Mouse (Mus musculus): Measurements from ENCODE around the gene Trim14.

Trim14 gene

DNA sequence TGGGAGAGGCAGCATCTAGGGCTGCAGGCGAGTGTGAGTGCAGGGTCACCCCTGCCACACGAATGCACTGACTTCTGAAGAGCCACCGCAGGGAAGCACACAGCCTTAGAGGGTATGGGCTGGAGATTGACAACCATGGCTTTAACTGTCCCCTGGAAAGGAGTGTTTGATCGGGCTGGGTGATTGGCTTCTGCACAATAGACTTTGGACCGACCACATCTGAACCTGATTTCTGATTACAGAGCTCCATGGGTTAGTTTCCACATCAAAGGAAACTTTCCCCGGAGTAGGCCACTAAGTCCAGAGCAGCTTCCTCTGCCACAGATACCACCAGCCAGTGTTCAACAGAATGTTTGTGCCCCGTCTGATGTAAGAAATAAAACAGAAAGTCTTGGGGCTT lies 6.2 kb downstream of the Trim14 start:
- ATAC-seq (ENCODE audit: low TSS enrichment): no peak

DNA sequence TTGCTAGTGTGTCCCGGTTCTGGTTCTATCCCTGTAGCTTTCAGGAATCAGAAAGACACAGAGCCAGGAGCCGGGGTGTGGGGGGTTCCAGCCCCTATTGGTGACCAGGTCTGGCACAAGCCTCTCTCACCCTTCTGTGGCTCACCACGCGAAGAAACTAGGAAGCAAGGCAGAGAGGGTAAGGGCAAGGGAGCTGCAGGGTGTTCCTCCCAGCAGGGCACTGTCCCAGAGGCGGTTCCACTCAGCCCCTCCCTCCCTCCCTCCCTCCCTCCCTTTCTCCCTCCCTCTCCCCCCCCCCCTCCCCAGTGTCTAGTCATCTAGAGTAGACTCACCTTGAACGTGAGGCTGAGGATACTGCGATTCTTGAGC lies 8.4 kb downstream of the Trim14 start:
- ATAC-seq (ENCODE audit: low TSS enrichment): no peak

DNA sequence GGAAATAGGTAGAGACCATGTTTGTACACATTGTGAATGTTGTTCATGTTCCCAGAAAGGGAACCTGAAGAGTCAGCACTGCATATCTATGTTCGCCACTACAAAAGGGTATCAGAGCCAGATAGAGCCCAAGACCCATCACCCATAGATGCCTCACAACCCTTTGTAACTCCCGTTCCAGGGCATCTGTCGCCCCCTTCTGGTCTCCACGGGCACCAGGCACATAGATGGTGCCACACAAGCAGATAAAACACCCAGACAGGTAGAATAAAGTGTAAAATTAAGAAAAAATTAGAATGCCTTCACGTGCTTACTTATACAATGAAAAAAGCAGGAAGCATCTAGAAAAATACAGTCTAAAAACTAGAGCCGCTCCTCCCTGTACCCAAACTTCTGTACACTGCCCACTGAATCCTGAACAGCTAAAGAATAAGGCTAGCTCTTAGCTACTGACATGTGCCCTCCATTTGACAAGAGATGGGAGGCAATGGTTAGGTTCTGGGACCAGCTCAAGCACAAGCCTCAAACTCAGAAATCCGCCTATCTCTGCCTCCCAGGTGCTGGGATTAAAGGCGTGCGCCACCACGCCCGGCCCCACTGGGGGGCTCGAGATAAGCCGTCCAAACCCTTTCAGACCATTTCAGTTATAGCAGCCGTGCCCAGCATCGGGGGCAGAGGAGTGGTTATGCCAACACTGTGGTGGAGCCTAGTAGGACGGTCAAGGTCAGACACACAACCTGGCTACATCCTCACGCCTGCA lies 9.0 kb downstream of the Trim14 start:
- no peak for ATAC-seq (ENCODE audit: low TSS enrichment)

DNA sequence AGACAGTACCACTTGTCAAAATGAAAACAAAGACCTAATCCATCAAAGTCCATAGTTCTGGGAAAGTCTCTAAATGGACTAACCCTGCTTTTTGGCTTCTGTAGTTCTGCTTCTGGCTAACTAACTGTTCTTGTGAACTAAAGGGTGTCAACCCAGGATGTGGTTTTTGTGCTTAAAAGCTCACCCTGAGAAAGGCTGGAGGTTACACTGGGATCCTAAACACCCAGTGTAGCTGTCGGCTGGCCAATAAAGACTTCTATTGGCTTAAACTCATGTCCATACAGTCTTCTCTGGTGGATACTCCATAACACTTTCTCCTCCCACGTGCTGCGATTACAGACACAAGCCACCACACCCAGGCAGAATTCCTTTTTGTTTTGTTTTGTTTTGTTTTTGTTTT lies 9.7 kb downstream of the Trim14 start:
- no peak for ATAC-seq (ENCODE audit: low TSS enrichment)

DNA sequence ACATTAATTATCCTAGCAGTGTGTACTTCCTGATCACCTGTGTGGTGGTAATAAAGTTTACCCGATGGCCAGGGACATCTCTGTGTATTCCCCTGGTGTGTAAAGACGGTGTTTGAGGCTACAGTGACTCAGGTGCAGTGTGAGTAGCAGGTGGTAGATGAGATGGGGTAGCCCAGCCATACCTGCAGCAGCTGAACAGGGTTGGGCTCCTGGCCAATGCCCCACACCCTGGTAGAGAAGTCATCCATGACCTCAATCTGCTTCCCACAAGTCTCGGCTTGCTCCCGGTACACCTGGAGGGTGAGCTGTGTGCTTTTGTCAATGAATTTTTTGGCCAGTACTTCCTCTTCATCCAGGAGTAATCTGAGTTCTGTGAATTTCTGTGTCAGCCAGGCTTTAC lies 12.6 kb downstream of the Trim14 start:
- ATAC-seq (ENCODE audit: low TSS enrichment): no peak

DNA sequence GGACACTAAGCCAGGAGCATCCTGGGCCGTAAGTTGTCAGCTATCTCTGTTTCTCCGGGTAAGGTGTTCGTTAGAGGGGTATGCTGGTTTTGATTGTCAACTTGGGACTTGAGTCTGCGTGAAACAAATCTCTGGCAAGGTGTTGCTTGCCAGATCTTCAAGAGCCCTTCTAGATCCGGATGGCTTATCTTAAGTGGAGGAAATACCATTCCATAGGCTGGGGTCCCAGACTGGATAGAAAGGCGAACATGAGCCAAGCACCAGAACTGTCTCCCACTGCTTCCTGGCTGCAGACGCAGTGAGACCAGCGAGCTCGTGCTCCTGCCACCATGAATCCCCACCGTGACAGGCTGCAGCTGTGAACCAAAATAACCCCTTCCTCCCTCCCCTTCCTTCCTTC lies 14.5 kb downstream of the Trim14 start:
- no peak for ATAC-seq (ENCODE audit: low TSS enrichment)

DNA sequence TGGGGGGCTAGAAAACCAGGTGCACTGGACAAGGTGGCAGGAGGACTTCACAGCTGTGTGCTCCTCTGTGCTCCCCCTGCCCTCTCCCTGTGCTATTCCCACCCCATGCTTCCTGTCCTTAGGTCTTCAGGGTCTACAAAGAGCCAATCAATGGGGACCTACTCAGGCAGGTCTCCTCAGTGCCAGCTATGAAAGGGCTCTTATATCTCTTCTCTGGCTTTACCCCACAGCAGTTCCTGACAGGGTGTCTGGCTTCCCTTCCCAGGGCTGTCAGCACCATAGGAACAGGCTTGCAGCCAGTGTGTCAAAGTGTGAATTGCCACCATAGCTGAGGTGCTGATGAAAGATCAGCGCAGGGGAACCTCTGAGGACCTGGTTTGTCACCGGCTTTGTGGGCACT lies 15.4 kb downstream of the Trim14 start:
- ATAC-seq (ENCODE audit: low TSS enrichment): no peak

DNA sequence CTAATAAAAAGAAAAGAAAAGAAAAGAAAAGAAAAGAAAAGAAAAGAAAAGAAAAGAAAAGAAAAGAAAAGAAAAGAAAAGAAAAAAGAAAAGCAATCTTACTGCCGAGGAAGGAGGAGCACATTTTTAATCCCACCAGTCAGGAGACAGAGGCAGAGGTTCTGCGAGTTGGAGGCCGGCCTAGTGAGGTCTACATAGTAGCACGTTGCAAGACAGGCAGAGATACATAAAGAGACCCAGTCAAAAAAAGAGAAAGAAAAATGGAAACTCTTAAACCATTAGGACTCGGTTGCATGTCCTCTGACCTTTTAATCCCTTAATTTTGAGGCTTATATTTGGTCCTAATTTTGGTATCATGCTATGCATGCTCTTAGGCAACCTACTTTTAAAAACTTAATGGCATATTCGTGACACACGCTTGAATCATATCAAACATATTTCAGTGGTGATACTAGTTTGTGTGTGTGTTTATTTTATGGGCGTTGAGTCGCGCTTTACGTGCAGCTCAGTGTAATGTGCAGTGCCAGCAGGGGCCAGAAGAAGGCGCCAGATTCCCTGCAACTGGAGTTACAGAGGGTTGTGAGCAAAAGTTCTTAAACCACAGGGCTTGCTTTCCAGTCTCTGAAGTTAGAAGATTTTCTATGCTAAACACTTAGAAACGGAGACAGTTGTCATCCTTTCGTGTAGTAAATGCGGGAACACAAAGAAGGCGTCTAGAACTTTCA lies 28.0 kb downstream of the Trim14 start:
- ATAC-seq (ENCODE audit: low TSS enrichment): peak; percentile 42

DNA sequence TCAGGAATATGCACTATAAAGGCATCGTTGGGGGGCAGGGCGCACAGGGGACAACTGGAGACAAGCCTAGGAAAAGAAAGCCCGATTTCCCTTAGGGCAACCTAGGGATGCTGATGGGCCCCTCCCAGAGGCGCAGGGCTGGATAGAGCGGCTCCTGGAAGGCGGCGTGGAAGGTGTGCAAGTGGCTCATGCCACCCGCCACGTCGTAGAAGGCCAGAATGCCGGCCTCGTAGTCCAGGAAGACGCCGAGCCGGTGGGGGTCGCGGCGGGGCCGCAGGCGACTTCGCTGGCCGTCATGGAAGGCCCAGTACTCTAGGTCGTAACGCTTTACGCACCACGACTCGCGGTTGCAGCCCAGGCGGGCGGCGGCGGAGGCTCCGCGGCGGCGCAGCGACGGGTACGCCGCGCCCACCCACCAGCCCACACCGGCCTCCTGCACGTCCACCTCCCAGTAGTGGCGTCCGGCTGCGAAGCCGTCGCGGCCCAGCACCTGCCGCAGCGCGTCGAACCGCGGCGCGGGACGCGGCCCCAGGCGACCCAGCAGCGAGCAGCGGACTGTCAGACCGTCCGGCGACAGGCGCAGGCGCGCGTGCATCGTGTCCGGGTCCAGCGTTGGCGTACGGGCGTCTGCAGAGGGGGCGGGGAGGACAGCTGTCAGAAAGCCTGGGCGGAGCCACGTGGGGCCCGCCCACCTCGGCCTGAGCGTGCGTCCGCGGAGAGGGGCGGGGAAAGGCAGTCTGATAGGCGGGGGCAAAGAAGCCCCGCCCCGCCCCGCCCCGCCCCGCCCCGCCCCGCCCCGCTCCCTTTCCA lies 28.9 kb downstream of the Trim14 start:
- peak; percentile 92 for ATAC-seq (ENCODE audit: low TSS enrichment)

DNA sequence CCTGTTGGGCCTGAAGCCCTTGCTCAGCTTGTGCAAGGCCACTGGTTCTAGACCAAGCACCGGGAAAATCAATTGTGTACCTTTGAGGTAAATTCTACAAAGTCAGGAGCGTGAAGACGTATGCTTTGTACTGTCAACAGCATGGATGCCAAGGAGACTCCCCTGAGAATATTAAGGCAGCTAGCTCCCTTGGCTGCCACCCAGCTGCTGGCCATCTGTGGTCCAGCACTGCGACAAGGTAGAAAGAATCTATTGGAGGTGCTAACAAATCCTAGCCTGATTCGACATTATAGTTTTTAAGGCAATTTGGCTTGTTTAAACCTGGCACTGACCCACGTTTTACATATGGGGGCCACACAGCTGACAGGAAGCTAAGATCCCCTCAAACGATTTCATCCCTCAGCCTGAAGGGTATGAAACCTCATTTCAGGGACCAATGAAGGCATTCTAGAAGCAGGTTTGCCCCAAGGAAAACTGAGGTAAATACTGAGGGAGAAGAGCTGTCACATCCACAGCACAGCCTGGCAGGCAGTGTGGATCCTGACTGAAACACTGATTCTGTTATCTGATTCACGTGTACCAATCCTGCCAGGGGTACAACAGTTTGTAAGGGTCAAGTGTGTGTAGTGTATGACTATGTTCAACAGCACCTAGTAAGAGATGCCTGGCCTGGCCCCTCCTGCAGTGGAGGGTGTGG lies 30.4 kb downstream of the Trim14 start:
- no peak for ATAC-seq (ENCODE audit: low TSS enrichment)

DNA sequence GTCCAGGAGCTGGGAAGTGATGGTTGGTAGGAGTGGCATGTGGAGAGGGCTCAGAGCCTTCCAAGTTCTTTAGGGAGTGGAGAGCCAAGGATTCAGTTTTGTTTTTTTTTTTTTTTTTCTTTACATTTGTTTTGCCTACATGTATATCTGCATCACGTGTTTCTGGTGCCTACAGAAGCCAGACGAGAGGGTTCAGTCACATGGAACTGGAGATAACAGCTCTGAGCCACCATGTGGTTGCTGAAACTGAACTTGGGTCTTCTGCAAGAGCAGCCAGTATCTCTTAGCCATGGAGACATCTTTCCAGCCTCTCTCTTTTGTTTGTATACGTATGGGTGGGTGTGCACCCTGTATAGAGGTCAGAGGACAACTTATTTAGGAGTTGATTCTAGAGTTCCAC lies 32.1 kb downstream of the Trim14 start:
- no peak for ATAC-seq (ENCODE audit: low TSS enrichment)

DNA sequence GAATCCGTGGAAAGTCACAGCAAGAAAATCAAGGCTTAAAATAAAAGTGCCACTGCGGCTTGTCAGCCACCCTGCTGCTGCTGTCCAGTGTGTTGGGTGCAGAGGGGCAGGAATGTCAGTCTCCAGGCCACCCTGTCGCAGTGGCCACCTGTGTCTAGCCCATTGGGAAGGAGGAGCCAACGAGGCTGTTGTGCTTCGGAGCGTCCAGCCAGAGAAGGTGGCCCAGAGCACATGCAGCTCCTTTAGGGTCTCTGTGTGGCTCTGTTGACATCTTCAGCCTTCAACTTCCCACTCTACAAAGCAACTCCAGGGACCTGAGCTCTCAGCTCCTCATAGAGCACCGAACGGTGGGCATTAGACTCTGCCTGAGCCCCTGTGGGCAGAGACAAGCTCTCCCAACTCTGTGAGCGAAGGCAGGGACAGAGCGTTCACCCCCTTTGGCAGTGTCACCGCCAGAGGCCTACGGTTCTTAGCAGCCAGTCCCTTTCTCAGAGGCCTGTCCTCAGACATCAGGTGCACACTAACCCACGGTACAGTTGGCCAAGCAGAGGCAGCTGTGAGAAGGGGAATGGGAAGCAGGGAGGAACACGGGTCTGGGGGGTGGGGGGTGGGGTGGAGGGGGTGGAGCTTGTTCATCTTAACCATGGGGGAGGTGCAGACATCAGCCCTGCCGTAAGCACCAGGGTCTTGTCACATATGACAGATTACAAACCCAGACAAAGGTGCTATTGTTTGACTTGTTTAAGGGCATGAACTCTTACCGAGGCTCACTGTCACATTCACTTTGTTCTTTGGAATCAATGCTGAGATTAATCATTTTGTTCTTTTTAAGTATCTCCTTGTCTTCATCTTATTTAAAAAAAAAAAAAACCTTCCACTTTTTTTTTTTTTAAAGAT lies 33.1 kb downstream of the Trim14 start:
- no peak for ATAC-seq (ENCODE audit: low TSS enrichment)

DNA sequence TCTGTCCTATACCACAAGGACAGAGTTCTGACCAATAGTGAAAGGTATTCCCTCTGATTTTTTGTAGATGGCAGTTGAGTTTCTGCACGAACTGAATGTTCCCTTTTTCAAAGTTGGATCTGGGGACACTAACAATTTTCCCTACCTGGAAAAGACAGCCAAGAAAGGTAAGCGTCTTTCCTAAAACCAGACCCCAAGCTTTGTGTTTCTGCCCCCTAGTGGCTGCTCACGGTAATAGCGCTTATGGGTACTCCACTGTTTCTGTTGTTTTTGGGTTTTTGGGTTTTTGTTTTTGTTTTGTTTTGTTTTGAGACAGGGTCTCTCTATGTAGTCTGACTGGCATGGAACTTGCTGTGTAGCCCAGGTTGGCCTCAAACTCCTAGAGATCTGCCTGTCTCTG lies 37.0 kb downstream of the Trim14 start:
- no peak for ATAC-seq (ENCODE audit: low TSS enrichment)

DNA sequence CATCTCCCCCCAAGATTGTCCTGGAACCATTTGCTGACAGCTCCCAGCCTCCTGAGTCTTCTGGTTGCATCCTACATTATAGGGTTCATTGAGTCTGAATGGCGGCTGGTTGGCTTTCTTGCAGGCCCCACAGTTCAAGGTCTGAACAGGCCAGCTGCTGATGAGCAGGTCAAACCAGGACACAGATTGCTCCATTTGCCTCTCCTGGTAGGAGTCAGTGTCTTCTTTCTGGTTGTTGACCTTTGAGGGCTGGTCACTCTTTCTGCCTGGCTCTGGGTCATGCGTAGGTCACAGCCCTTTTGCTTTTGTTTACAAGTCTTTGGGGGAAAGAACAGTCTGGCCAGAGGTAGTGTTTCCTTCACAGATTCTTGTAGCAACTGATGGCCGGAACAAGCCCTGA lies 37.4 kb downstream of the Trim14 start:
- no peak for ATAC-seq (ENCODE audit: low TSS enrichment)

DNA sequence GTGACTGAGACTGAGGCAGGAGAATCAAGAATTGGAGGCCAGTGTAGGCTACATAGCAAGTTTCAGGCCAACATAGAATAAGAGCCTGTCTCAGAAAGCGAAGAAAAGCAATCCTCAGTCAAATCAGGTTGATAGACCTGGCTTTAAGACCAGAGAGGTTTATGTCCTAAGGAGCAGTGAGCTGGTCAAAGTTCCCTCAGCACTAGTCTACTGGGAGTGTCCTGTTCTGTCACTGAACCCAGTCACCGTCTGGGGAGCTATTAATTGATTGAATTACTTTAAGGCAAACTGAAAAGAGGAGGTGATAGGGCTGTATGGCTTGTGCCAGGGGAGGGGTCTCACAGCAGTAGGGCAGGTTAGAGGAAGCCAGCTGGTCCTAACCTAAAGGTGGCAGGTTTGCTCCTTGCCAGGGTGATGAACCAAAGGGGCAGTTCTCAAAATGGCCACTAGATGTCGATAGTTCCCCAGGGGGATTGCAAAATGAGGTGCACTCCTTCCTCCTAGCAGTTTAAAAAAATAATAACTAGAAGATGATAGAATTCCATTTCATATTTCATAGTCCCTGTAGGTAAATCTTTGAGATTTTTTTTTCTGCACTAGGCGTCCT lies 38.6 kb downstream of the Trim14 start:
- peak; percentile 79 for ATAC-seq (ENCODE audit: low TSS enrichment)

DNA sequence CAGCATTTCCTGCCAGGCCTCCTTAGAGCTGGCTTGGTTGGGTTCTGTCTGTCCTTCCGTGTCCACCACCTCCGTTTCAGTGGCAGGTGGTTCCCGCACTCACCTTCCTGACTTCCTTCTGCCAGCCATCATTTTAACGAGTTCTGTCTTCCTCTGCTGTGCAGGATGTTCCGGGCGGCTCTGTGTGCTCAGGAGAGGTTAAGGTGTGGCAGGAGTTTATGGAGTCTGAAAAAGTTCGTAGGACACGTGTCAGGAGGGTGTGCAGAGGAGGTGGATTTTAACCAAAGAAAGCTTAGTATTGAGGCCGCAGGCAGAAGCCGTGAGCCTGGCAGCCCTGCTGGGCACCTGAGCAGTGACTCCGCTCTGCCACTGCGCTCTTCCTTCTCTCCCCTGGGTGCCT lies 40.4 kb downstream of the Trim14 start:
- no peak for ATAC-seq (ENCODE audit: low TSS enrichment)

DNA sequence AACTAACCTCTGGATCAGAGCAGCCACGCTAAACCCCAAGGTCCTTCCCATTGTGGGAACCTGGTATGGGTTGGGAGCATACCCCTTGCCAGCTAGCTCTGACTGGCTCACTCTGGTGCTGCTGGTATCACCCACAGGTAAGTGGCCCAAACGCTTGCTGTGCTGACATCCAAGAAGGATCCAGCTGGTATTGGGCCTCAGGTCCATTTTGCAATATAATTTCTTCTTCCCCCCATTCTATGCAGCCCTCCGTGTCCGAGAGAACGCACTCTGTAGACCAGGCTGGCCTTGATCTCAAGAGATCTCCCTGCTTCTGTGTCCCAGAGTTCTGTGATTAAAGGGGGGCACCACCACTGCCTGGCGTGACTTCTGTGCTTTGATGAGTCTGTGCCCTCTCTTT lies 42.9 kb downstream of the Trim14 start:
- ATAC-seq (ENCODE audit: low TSS enrichment): no peak

DNA sequence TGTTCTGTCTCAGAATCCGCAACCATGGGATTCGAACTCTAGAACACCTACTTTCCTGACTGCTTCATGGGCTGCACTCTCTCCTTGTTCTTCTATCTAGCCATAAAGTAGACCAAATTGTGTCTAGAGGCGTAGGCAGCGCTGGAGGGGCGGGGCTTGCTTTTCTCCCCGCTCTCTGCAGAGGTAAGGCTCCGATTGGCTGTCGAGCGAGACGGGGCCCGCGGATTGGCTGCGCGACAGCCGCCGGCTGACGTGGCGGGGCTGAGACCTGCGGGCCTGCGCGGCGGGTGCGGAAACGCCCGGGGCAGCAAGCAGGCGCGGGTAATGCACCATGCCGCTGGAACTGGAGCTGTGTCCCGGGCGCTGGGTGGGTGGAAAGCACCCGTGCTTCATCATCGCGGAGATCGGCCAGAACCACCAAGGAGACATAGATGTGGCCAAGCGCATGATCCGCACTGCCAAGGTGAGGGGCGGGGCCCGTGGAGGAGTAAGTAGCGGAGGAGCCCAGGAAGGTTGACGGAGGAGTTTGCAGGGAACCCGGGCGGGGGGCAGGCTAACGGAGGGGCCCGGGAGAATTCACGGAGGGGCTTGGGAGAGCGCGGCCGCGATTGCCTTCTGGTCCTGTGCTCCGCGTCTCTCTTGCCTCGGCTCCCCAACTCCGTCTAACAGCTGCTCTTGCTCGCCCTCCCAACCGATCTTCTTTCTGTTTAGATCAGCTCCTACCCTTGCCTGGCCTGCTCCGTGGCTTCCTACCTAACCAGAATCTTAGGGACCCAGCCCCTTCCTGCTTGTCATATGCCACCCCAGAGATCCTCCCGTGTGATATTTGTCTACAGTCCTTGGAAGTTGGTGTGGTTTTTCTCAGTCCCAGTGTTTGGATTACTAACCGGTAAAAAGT lies 46.7 kb downstream of the Trim14 start, which contains the start of gene Nans:
TSS of gene Nans (plus strand) at position 221 of the 898 bp plus-strand sequence.
- ATAC-seq (ENCODE audit: low TSS enrichment): peak; percentile 99

DNA sequence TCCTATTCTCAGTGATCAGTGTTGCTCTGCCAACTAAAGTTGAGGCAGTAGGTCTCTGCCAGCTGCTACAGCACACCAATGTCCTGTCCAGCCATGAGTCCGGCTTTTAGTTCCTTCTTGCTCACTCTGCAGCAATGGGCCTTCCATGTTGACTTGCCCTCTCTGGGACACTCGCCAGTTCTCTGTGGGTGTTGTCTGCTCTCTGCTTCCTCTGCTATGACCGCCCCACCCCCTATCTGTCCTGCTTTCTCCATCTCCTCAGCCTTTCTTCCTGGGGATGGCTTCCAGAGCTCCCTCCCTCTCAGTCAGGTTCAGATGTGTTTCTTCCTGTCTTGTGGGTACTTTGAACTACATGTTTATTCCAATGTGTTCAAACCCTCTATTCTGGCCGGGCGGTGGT lies 48.6 kb downstream of the Trim14 start:
- ATAC-seq (ENCODE audit: low TSS enrichment): no peak

Data from frontal cortex, adult (tissue).